Mouse (Mus musculus) brain, embryonic 18.5 days (tissue): ENCODE data around the gene Nsun6.

Experiments used
- DNase-seq: peaks from one replicate; pipeline ENCODE4 v3.0.0-alpha.2; 2012; ENCODE audit warnings: low read depth, low spot score

Nsun6 gene

GRCm38 (mm10) chr2:14992531-14992930 lies 62.3 kb downstream of the Nsun6 start:
- no peak for DNase-seq

GRCm38 (mm10) chr2:14989350-14989749 lies 65.5 kb downstream of the Nsun6 start:
- no peak for DNase-seq

GRCm38 (mm10) chr2:14988451-14988850 lies 66.4 kb downstream of the Nsun6 start:
- DNase-seq = no peak

- no peak for DNase-seq
These were observed 70.8 kb downstream of the Nsun6 start for GRCm38 (mm10) chr2:14984029-14984428.

GRCm38 (mm10) chr2:14961493-14961892 lies 93.4 kb downstream of the Nsun6 start:
- no peak for DNase-seq

- DNase-seq = no peak
These were observed 93.8 kb downstream of the Nsun6 start for GRCm38 (mm10) chr2:14960963-14961488.

GRCm38 (mm10) chr2:14953090-14953489 lies 101.8 kb downstream of the Nsun6 start:
- DNase-seq = no peak
